Mouse (Mus musculus): ENCODE results near the gene Mapk12.

DNA sequence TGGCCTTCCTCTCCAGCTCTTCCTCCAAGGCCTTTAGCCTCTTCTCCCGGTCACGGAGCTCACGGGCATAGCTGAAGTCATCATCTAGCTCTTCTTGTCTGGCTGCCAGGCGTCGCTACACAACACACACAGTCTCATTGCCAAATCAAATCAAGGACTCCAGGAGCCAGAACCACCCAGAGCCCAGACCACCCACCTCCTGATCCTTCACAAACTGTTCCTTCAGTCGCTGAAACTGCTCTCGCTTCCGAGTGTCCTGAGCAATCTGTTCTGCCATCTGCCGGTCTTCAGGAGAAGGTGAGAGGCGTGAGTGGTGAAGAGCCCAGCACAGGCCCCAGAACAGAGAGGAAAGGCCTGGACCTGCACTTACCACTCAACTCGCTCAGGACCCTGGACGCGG lies 34.4 kb downstream of the Mapk12 start:
- TF ChIP-seq CTCF (IDR thresholded peaks at IDR 0.05) (no peak), EP300 (IDR thresholded peaks at IDR 0.05) (no peak)
